Mouse (Mus musculus) Patski (cell line): ENCODE data around the gene Slco4a1. TPM values are rescaled to one million over a fixed set of nuclear protein-coding genes. Genes with fewer than 3 reads are reported as not detected.

ENCODE experiments used
- ATAC-seq: fragments of 100-300 bp; one replicate; pipeline ENCODE4 v1.8.0; 2021
- CTCF ChIA-PET: fragments of 350-600 bp; sonication (Branson Sonifier 250); formaldehyde crosslinking; loops from one replicate; lab custom pipeline; 2022; ENCODE audit warnings: inconsistent platforms; lab: Charles Lee
- POLR2A ChIA-PET: fragments of 350-600 bp; sonication (Branson Sonifier 250); formaldehyde crosslinking; loops from one replicate; lab custom pipeline; 2022; ENCODE audit warnings: antibody characterized with exemption, inconsistent platforms; lab: Charles Lee
- DNase-seq: peaks from one replicate; pipeline ENCODE4 v3.0.0-alpha.2; 2011; ENCODE audit warnings: low read depth, low spot score
- H3K27me3 ChIP-seq: fragments of 371-371 bp; one replicate; pipeline ENCODE4 v1.5.1; 2021
- CTCF ChIP-seq: fragments of 100-300 bp; IDR thresholded peaks from one replicate; pipeline ENCODE4 v1.5.1; 2021
- in situ Hi-C: fragments of 300-500 bp; cut with MboI; formaldehyde crosslinking; loops from 3 replicates; pipeline ENCODE4 v1.11.1; 2018; ENCODE audit warnings: low pct_unique_long_range_greater_than_20kb, mixed read lengths
- polyA plus RNA-seq: library from polyadenylated mRNA; unstranded; gene quantifications from one replicate; pipeline ENCODE4 v1.2.3, GENCODE M21; 2021

Gene Slco4a1
- polyA plus RNA-seq, 1 experiment from 2014 or later, result 89.8 TPM

DNA sequence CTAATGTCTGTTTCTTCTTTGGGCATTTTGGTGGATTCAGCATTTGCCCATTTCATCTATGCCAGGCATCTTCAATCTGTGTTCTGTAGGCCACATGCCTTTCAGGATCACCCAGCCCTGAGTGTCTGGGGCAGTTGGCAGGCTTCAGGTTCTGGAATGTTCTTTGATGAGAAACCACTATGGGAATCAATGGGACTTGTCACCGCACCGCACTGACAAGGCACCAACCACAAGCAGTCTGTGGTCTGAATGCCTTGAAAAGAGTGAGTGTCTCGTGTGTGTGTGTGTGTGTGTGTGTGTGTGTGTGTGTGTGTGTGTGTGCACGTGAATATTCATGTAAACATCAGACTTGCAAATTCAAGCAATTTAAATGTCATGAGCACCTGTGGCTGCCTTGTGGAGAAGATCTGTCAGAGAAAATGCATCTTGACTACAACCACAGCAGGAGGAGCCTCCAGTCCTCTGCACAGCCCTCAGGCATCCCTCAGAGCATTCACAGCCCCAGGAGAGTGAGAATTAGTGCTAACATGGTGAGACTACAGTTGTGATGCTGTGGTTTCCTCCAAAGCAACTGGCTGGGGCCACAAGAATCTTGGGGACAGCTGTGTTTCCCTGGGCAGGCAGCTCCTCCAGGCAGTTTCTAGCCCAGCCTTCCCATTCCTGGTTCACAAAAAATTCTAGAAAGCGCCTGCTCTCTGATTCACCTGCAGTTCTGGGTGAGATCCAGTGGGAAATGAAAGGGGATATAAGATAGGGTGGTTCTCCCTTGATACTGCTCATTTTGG is 65.6 kb downstream of the Slco4a1 start:
- no peak for TF ChIP-seq CTCF
- no peak for ATAC-seq
- CTCF ChIA-PET, result no interaction called here
- H3K27me3 ChIP-seq, result peaks cover 35% of the 10 kb centered on the region
- no peak for DNase-seq
- in situ Hi-C loops, result no loop called here
- POLR2A ChIA-PET, result no interaction called here

GRCm38 (mm10) chr2:180522825-180523224 is 66.8 kb downstream of the Slco4a1 start:
- in situ Hi-C loops, result no loop called here
- CTCF ChIA-PET, result no interaction called here
- H3K27me3 ChIP-seq, result peaks cover 38% of the 10 kb centered on the region
- DNase-seq, result no peak
- POLR2A ChIA-PET, result no interaction called here
- TF ChIP-seq CTCF, result no peak
- ATAC-seq, result no peak

Other genes with a start within 250 kb of the Slco4a1 start
- gene Lama5, start 230.4 kb upstream of the Slco4a1 start, polyA plus RNA-seq, result 221 TPM
- gene Rps21, start 198.9 kb upstream of the Slco4a1 start, polyA plus RNA-seq, result 1,364 TPM
- gene Cables2, start 182.7 kb upstream of the Slco4a1 start, polyA plus RNA-seq, result 12.7 TPM
- not detected for gene Rbbp8nl, start 166.4 kb upstream of the Slco4a1 start, polyA plus RNA-seq
- not detected for gene Gata5, start 121.5 kb upstream of the Slco4a1 start, polyA plus RNA-seq
- not detected for gene Ntsr1, start 43.7 kb downstream of the Slco4a1 start, polyA plus RNA-seq
- gene Mrgbp, start 125.1 kb downstream of the Slco4a1 start, polyA plus RNA-seq, result 55.2 TPM
- 81.2 TPM for gene Ogfr, start 133.0 kb downstream of the Slco4a1 start, polyA plus RNA-seq
- gene Col9a3, start 141.5 kb downstream of the Slco4a1 start, polyA plus RNA-seq, result 1.3 TPM
- gene Tcfl5, start 186.5 kb downstream of the Slco4a1 start, polyA plus RNA-seq, result not detected